Mouse (Mus musculus): Measurements from ENCODE around the gene Med13.

DNA sequence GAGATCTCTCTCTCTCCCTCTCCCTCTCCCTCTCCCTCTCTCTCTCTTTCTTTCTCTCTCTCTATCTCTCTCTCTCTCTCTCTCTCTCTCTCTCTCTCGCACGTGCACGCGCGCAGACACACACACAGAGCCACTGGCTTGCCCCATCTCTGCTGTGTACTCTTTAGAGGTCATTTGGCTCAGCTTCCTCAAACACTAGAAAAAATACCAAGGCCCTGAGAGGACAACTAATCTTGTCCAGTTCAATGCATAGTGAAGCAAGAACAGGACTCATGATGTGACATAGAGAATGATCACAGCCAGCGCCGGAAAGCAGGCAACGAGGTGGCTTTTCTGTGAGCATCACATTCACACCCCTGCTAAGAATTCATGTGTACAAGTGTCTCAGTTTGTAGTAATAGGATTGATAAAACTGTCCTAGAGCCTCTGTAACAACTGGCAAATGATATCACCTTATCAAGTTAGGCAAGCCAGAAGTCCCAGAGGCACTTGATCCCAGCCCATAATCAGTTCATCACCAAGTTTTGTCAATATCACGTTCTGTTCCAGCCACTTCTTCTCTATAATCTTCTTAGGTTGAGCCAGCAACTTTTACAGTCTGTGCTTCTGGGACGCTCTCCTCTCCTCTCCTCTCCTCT is 25.2 kb upstream of the Med13 start:
- TF ChIP-seq POLR2A (IDR thresholded peaks at IDR 0.05; ENCODE audit: control insufficient read depth, low read depth, low read length) (no peak), CTCF (IDR thresholded peaks at IDR 0.05; ENCODE audit: control insufficient read depth, insufficient read depth, insufficient replicate concordance, low read depth, low read length) (no peak)
